Mouse (Mus musculus) activated CD4-positive, CD25-positive, alpha-beta regulatory T cell, adult 9 weeks (primary cell): ENCODE results near the gene Alox8. TPM values are rescaled to one million over a fixed set of nuclear protein-coding genes. Genes with fewer than 3 reads are reported as not detected.

Experiments used
- polyA plus RNA-seq: library from polyadenylated mRNA; unstranded; fragments of 100-300 nt; shearing (Covaris generic); gene quantifications from one replicate; pipeline ENCODE4 v1.2.1, GENCODE M21; 2017

The Alox8 gene
- polyA plus RNA-seq, result 8.6 TPM

GRCm38 (mm10) chr11:69197743-69198142 lies at the start of gene Alox8:
TSS of gene Alox8 (minus strand) at chr11:69197843.

GRCm38 (mm10) chr11:69236926-69237260 lies 39.2 kb upstream of the Alox8 start, which contains the start of gene Gucy2e:
TSS of gene Gucy2e (minus strand) at chr11:69237036.

GRCm38 (mm10) chr11:69156800-69157199 lies 40.8 kb downstream of the Alox8 start, which contains the start of gene Alox12b:
TSS of gene Alox12b (plus strand) at chr11:69156989.

Other genes starting within 250 kb of the Alox8 start
- 0.24 TPM for gene Arhgef15, start 240.4 kb downstream of the Alox8 start, polyA plus RNA-seq
- 10.6 TPM for gene Slc25a35, start 229.7 kb downstream of the Alox8 start, polyA plus RNA-seq
- 40.7 TPM for gene Rangrf, start 222.7 kb downstream of the Alox8 start, polyA plus RNA-seq
- gene Pfas, start 189.4 kb downstream of the Alox8 start, polyA plus RNA-seq, result 5.7 TPM
- gene Ctc1, start 181.9 kb downstream of the Alox8 start, polyA plus RNA-seq, result 26.9 TPM
- gene Aurkb, start 152.2 kb downstream of the Alox8 start, polyA plus RNA-seq, result 14.1 TPM
- gene Borcs6, start 138.1 kb downstream of the Alox8 start, polyA plus RNA-seq, result 7.1 TPM
- gene Tmem107, start 127.0 kb downstream of the Alox8 start, polyA plus RNA-seq, result 4.0 TPM
- 53.5 TPM for gene Vamp2, start 109.4 kb downstream of the Alox8 start, polyA plus RNA-seq
- gene Per1, start 102.6 kb downstream of the Alox8 start, polyA plus RNA-seq, result 10.8 TPM
- not detected for gene Hes7, start 77.4 kb downstream of the Alox8 start, polyA plus RNA-seq
- gene 9130213A22Rik, start 75.3 kb downstream of the Alox8 start, polyA plus RNA-seq, result not detected
- gene Aloxe3, start 71.9 kb downstream of the Alox8 start, polyA plus RNA-seq, result 0.09 TPM
- gene Alox12b, start 40.9 kb downstream of the Alox8 start, polyA plus RNA-seq, result not detected
- 0.32 TPM for gene Gucy2e, start 39.2 kb upstream of the Alox8 start, polyA plus RNA-seq
- gene Cntrob, start 125.9 kb upstream of the Alox8 start, polyA plus RNA-seq, result 14.7 TPM
- gene Trappc1, start 126.1 kb upstream of the Alox8 start, polyA plus RNA-seq, result 100 TPM
- gene Kcnab3, start 128.4 kb upstream of the Alox8 start, polyA plus RNA-seq, result 1.7 TPM
- 3.5 TPM for gene Rnf227, start 142.6 kb upstream of the Alox8 start, polyA plus RNA-seq
- gene Chd3, start 171.6 kb upstream of the Alox8 start, polyA plus RNA-seq, result 100 TPM
- 130 TPM for gene Naa38, start 197.6 kb upstream of the Alox8 start, polyA plus RNA-seq
- gene Cyb5d1, start 197.8 kb upstream of the Alox8 start, polyA plus RNA-seq, result 35.8 TPM
- gene Tmem88, start 200.4 kb upstream of the Alox8 start, polyA plus RNA-seq, result 0.42 TPM
- 3.9 TPM for gene Kdm6b, start 215.8 kb upstream of the Alox8 start, polyA plus RNA-seq